Comparison of ENCODE assay signal across 24 mouse cellular contexts in the genomic region with DNA sequence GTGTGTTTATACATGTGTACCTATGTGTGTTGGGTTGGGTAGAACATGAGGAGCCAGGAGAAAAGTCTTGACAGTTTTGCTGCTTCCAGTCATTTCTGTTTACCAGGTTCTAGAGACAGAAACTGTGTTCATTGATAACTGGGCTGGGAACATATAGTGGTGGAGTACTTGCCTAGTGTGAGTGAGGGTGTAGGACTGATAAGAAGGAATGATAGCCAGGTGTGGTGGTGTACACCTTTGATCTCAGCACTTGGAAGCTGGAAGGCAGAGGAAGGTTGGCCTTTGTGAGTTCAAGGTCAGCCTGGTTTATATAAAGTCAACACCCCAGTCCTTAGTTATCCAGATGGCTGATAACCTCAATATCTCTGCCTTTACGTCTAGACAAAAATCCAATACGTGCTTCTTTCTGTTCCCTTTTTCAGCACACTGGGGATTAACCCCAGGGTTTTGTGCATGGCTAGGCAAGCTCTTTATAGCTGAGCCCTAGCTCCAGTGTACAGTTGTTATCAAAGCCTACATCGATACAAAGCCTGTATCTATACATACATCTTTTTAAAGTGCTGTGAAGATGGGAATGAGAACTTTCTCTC.
DNase-seq lines count a peak whose midpoint lies in the region; ATAC-seq and TF ChIP-seq lines count a peak whose summit lies in the region.
"Had no signal": no experiment of that assay in that cellular context is flagged by ENCODE, and none has a peak within 500 bp of the region (broad histone marks: within the 10 kb centered on the region; RNA-seq: fewer than 3 reads in every experiment).

No protein-coding gene starts in this region.

- no peaks in the 10 kb centered on the region for H3K4me1 ChIP-seq in stomach, embryonic 15.5 days
- H3K4me1 ChIP-seq in stomach, postnatal 0 days (replicated peaks; ENCODE audit: control insufficient read depth, insufficient read depth) = no peaks in the 10 kb centered on the region
- H3K4me1 ChIP-seq: forebrain, embryonic 10.5 days; forebrain, embryonic 13.5 days; hindbrain, embryonic 10.5 days; hindbrain, embryonic 13.5 days had no signal

- H3K9me3 ChIP-seq in stomach, embryonic 15.5 days = no peaks in the 10 kb centered on the region
- H3K9me3 ChIP-seq in stomach, postnatal 0 days (ENCODE audit: control insufficient read depth, low read length) = no peaks in the 10 kb centered on the region
- H3K9me3 ChIP-seq: forebrain, embryonic 10.5 days; forebrain, embryonic 13.5 days; G1E; hindbrain, embryonic 10.5 days; hindbrain, embryonic 13.5 days had no signal

- no peak overlapping the region for H3K9ac ChIP-seq in stomach, embryonic 15.5 days
- H3K9ac ChIP-seq in stomach, postnatal 0 days (ENCODE audit: low read length) = no peak overlapping the region
- H3K9ac ChIP-seq: forebrain, embryonic 13.5 days; hindbrain, embryonic 13.5 days had no signal

- H3K36me3 ChIP-seq in stomach, embryonic 15.5 days = no peaks in the 10 kb centered on the region
- no peaks in the 10 kb centered on the region for H3K36me3 ChIP-seq in stomach, postnatal 0 days (ENCODE audit: control insufficient read depth, insufficient read depth, low read length)
- H3K36me3 ChIP-seq: forebrain, embryonic 10.5 days; G1E; hindbrain, embryonic 10.5 days; hindbrain, embryonic 13.5 days had no signal

- TF ChIP-seq EP300 in stomach, postnatal 0 days (optimal IDR thresholded peaks at IDR 0.05) = no peak

- H3K4me2 ChIP-seq in stomach, embryonic 15.5 days = no peak overlapping the region
- no peak overlapping the region for H3K4me2 ChIP-seq in stomach, postnatal 0 days (replicated peaks; ENCODE audit: low read depth)
- H3K4me2 ChIP-seq: forebrain, embryonic 13.5 days; heart, embryonic 11.5 days; hindbrain, embryonic 13.5 days had no signal

- no peak for TF ChIP-seq CTCF in stomach, postnatal 0 days (IDR thresholded peaks at IDR 0.05; ENCODE audit: low read depth)

- no peak overlapping the region for H3K27ac ChIP-seq in stomach, embryonic 15.5 days
- H3K27ac ChIP-seq in stomach, postnatal 0 days (replicated peaks) = no peak overlapping the region
- H3K27ac ChIP-seq: forebrain, embryonic 10.5 days; forebrain, embryonic 13.5 days; hindbrain, embryonic 10.5 days; hindbrain, embryonic 13.5 days had no signal

- WGBS in stomach, embryonic 15.5 days = 51% methylated on average over 3 of the region's 3 CpGs
- 59% methylated on average over 3 of the region's 3 CpGs for WGBS in stomach, postnatal 0 days

- peak; percentile 55 for DNase-seq in heart, adult 11 months
- DNase-seq in heart, postnatal 14 days = no peak
- DNase-seq in stomach, postnatal 0 days (ENCODE audit: low spot score) = no peak
- no peak for DNase-seq in left cerebral cortex, postnatal 25 days (ENCODE audit: low spot score in 2 of 2)
- no peak for DNase-seq in lung, postnatal 25 days (ENCODE audit: low spot score)
- no peak for DNase-seq in frontal cortex, postnatal 25 days (ENCODE audit: low spot score in 2 of 2)
- DNase-seq: adrenal gland, postnatal 10 days; adrenal gland, postnatal 36 days; cerebellum, adult 18-20 months; cerebellum, adult 9-10 months; cerebellum, postnatal 14 days; gastrocnemius, postnatal 25 days; heart, postnatal 36 days had no signal

- H3K27me3 ChIP-seq in stomach, embryonic 15.5 days (replicated peaks) = no peaks in the 10 kb centered on the region
- no peaks in the 10 kb centered on the region for H3K27me3 ChIP-seq in stomach, postnatal 0 days (ENCODE audit: control insufficient read depth, insufficient read depth, low read length)
- H3K27me3 ChIP-seq: forebrain, embryonic 13.5 days; hindbrain, embryonic 13.5 days; Patski had no signal

- ATAC-seq in stomach, embryonic 15.5 days (ENCODE audit: insufficient read depth, low FRiP score, low read depth) = peak; percentile 66; the same call in 1 of the 2 replicates
- ATAC-seq in stomach, postnatal 0 days (ENCODE audit: low FRiP score, low TSS enrichment) = no peak
- ATAC-seq in neutrophil, adult 5-6 weeks (ENCODE audit: extremely low read depth, insufficient number of reproducible peaks, low FRiP score, poor library complexity, severe bottlenecking) = 0 out of 2 replicates have a peak, but pooled peaks have one; percentile 6
- ATAC-seq: forebrain, embryonic 13.5 days; forebrain, embryonic 16.5 days; hindbrain, embryonic 16.5 days; Patski had no signal

- H3K4me3 ChIP-seq in stomach, embryonic 15.5 days (replicated peaks) = no peak overlapping the region
- H3K4me3 ChIP-seq in stomach, postnatal 0 days (ENCODE audit: low read depth, low read length) = no peak overlapping the region
- H3K4me3 ChIP-seq: forebrain, embryonic 10.5 days; forebrain, embryonic 13.5 days; hindbrain, embryonic 10.5 days; hindbrain, embryonic 13.5 days had no signal

- intact Hi-C loops in heart, postnatal 14 days (cut with DNase I) = no loop called here
- intact Hi-C loops in left cerebral cortex, postnatal 25 days (cut with DNase I) = no loop called here
